Mouse (Mus musculus): ENCODE measurements around the gene Defa2. TPM values are rescaled to one million over a fixed set of nuclear protein-coding genes. Genes with fewer than 3 reads are reported as not detected.
"Not testable (repeated sequence)": the region's sequence is repeated elsewhere in the genome, so short reads cannot be mapped to it uniquely, and the experiment has no call there.

Defa2 gene
- polyA plus RNA-seq (2012; rRNA removed): not detected in 2 replicates

- not testable (repeated sequence) for H3K4me1 ChIP-seq (ENCODE audit: control insufficient read depth, insufficient read depth, low read length); H3K27me3 ChIP-seq (ENCODE audit: control insufficient read depth, insufficient read depth, low read length); H3K4me3 ChIP-seq (ENCODE audit: control insufficient read depth, low read depth, low read length); H3K36me3 ChIP-seq (ENCODE audit: control insufficient read depth, insufficient read depth, low read length); H3K27ac ChIP-seq (ENCODE audit: control insufficient read depth, insufficient read depth, low read depth, low read length)
Measured at GRCm38 (mm10) chr8:21378215-21378614, at the start of gene Defa2. Gene Defa2, plus strand, starts transcription at chr8:21378515.

DNA sequence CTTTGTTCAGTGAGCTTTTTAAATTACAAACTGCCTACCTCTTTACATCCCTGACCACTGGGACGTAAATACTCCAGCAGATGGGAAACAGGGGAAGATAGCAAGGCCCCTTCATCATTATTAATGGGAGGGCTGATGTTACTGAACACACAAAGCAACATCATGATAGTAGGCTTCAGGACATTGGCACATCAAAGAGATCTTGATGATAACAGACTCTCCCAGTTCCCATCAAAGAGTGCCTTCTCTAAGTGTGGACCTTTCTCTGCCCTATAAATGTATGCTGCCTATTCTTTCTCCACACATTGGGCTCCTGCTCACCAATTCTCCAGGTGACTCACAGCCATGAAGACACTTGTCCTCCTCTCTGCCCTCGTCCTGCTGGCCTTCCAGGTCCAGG lies 13.2 kb downstream of the Defa2 start, which contains the start of gene Defa33:
Gene Defa33 (plus strand): TSS at position 301 of the 400 bp plus-strand sequence.
- H3K4me1 ChIP-seq (ENCODE audit: control insufficient read depth, insufficient read depth, low read length): not testable (repeated sequence)

GRCm38 (mm10) chr8:21427111-21427510 lies 48.8 kb downstream of the Defa2 start, which contains the start of gene Defa36:
Gene Defa36, plus strand, starts transcription at chr8:21427411.
- H3K4me3 ChIP-seq (ENCODE audit: control insufficient read depth, low read depth, low read length); H3K27ac ChIP-seq (ENCODE audit: control insufficient read depth, insufficient read depth, low read depth, low read length); H3K36me3 ChIP-seq (ENCODE audit: control insufficient read depth, insufficient read depth, low read length); H3K4me1 ChIP-seq (ENCODE audit: control insufficient read depth, insufficient read depth, low read length); H3K27me3 ChIP-seq (ENCODE audit: control insufficient read depth, insufficient read depth, low read length): not testable (repeated sequence)

More for the DNA sequence above, 13.2 kb downstream of the Defa2 start, which contains the start of gene Defa33:
- H3K36me3 ChIP-seq (ENCODE audit: control insufficient read depth, insufficient read depth, low read length); H3K27me3 ChIP-seq (ENCODE audit: control insufficient read depth, insufficient read depth, low read length); H3K4me3 ChIP-seq (ENCODE audit: control insufficient read depth, low read depth, low read length); H3K27ac ChIP-seq (ENCODE audit: control insufficient read depth, insufficient read depth, low read depth, low read length): not testable (repeated sequence)

Other genes with a start within 250 kb of the Defa2 start
- not detected in 2 replicates for gene Defa30, start 243.9 kb upstream of the Defa2 start, polyA plus RNA-seq (2012; rRNA removed)
- 0.85 TPM in 1 of 2 replicates, not detected in the other for gene Defa22, start 216.2 kb upstream of the Defa2 start, polyA plus RNA-seq (2012; rRNA removed)
- gene Defa31, start 186.9 kb upstream of the Defa2 start, polyA plus RNA-seq (2012; rRNA removed): not detected in 2 replicates
- not detected in 2 replicates for gene Gm15293, start 177.0 kb upstream of the Defa2 start, polyA plus RNA-seq (2012; rRNA removed)
- not detected in 2 replicates for gene Gm15292, start 128.8 kb upstream of the Defa2 start, polyA plus RNA-seq (2012; rRNA removed)
- not detected in 2 replicates for gene Defa27, start 63.0 kb upstream of the Defa2 start, polyA plus RNA-seq (2012; rRNA removed)
- gene Defa29, start 51.5 kb upstream of the Defa2 start, polyA plus RNA-seq (2012; rRNA removed): 4.2 and 7.3 TPM in 2 replicates
- gene Defa33, start 13.3 kb downstream of the Defa2 start, polyA plus RNA-seq (2012; rRNA removed): not detected in 2 replicates
- gene Defa36, start 48.9 kb downstream of the Defa2 start, polyA plus RNA-seq (2012; rRNA removed): not detected in 2 replicates
- not detected in 2 replicates for gene Gm7849, start 78.0 kb downstream of the Defa2 start, polyA plus RNA-seq (2012; rRNA removed)
- not detected in 2 replicates for gene Defa20, start 130.7 kb downstream of the Defa2 start, polyA plus RNA-seq (2012; rRNA removed)
- not detected in 2 replicates for gene Defa32, start 150.5 kb downstream of the Defa2 start, polyA plus RNA-seq (2012; rRNA removed)
- gene Defa37, start 186.9 kb downstream of the Defa2 start, polyA plus RNA-seq (2012; rRNA removed): not detected in 2 replicates
- gene Defa28, start 204.5 kb downstream of the Defa2 start, polyA plus RNA-seq (2012; rRNA removed): not detected in 2 replicates
- not detected in 2 replicates for gene Gm7861, start 216.0 kb downstream of the Defa2 start, polyA plus RNA-seq (2012; rRNA removed)
- gene Defa26, start 239.7 kb downstream of the Defa2 start, polyA plus RNA-seq (2012; rRNA removed): not detected in 2 replicates

Data from testis, adult 2 months (tissue).